Mouse (Mus musculus) urinary bladder, postnatal 14 days (tissue): ENCODE data around the gene Zfp1.

Source experiments
- DNase-seq: peaks from one replicate; pipeline ENCODE4 v3.0.0; 2021; ENCODE audit warnings: low spot score

The Zfp1 gene

GRCm38 (mm10) chr8:111678111-111678510 is 34.9 kb downstream of the Zfp1 start:
- peak; percentile 65 for DNase-seq

- no peak for DNase-seq
These were observed 35.6 kb downstream of the Zfp1 start for GRCm38 (mm10) chr8:111678848-111679247.

GRCm38 (mm10) chr8:111680423-111681028 is 37.3 kb downstream of the Zfp1 start:
- no peak for DNase-seq

- DNase-seq = no peak
These were observed 38.0 kb downstream of the Zfp1 start for GRCm38 (mm10) chr8:111681153-111681552.

GRCm38 (mm10) chr8:111682521-111682920 is 39.3 kb downstream of the Zfp1 start:
- DNase-seq = no peak

GRCm38 (mm10) chr8:111686881-111687280 is 43.7 kb downstream of the Zfp1 start:
- no peak for DNase-seq

- no peak for DNase-seq
These were observed 47.8 kb downstream of the Zfp1 start, which contains the start of gene Ctrb1 for GRCm38 (mm10) chr8:111690960-111691445. Ctrb1 (minus strand) TSS chr8:111691010.

GRCm38 (mm10) chr8:111693261-111693741 is 50.1 kb downstream of the Zfp1 start:
- DNase-seq = no peak

GRCm38 (mm10) chr8:111695441-111695840 is 52.2 kb downstream of the Zfp1 start:
- DNase-seq = no peak

- DNase-seq = no peak
These were observed 54.5 kb downstream of the Zfp1 start for GRCm38 (mm10) chr8:111697655-111698054.

- no peak for DNase-seq
These were observed 55.8 kb downstream of the Zfp1 start for GRCm38 (mm10) chr8:111699035-111699434.

- no peak for DNase-seq
These were observed 57.0 kb downstream of the Zfp1 start for GRCm38 (mm10) chr8:111700201-111700600.

- DNase-seq = no peak
These were observed 57.5 kb downstream of the Zfp1 start for GRCm38 (mm10) chr8:111700740-111701139.

- DNase-seq = no peak
These were observed 58.2 kb downstream of the Zfp1 start for GRCm38 (mm10) chr8:111701380-111701779.

GRCm38 (mm10) chr8:111704585-111704984 is 61.4 kb downstream of the Zfp1 start:
- DNase-seq = no peak

GRCm38 (mm10) chr8:111705222-111705621 is 62.0 kb downstream of the Zfp1 start:
- DNase-seq = no peak

- DNase-seq = no peak
These were observed 62.5 kb downstream of the Zfp1 start for GRCm38 (mm10) chr8:111705699-111706098.

GRCm38 (mm10) chr8:111708265-111708664 is 65.1 kb downstream of the Zfp1 start:
- DNase-seq = no peak

GRCm38 (mm10) chr8:111709223-111709622 is 66.0 kb downstream of the Zfp1 start:
- DNase-seq = no peak

GRCm38 (mm10) chr8:111710777-111711485 is 67.7 kb downstream of the Zfp1 start:
- no peak for DNase-seq

- no peak for DNase-seq
These were observed 68.9 kb downstream of the Zfp1 start for GRCm38 (mm10) chr8:111712135-111712534.

GRCm38 (mm10) chr8:111712588-111712987 is 69.4 kb downstream of the Zfp1 start:
- DNase-seq = peak; percentile 70

GRCm38 (mm10) chr8:111713291-111713690 is 70.1 kb downstream of the Zfp1 start:
- DNase-seq = no peak
